Mouse (Mus musculus) midbrain, embryonic 10.5 days (tissue): ENCODE measurements around the gene Mrtfb. TPM values are rescaled to one million over a fixed set of nuclear protein-coding genes. Genes with fewer than 3 reads are reported as not detected.

Experiments used
- DNase-seq: peaks from one replicate; pipeline ENCODE4 v3.0.0-alpha.2; 2017; ENCODE audit warnings: low spot score
- H3K27ac ChIP-seq: fragments of 300-500 bp; sonication (generic); replicated peaks from 2 replicates; pipeline ENCODE4 v1.5.1; 2016; ENCODE audit warnings: mild to moderate bottlenecking
- H3K27me3 ChIP-seq: fragments of 300-500 bp; sonication (generic); 2 replicates; pipeline ENCODE4 v1.6.1; 2016; ENCODE audit warnings: low read depth, mild to moderate bottlenecking; ENCODE audit not compliant: poor library complexity, severe bottlenecking
- H3K36me3 ChIP-seq: fragments of 300-500 bp; sonication (generic); 2 replicates; pipeline ENCODE4 v1.6.1; 2016; ENCODE audit warnings: mild to moderate bottlenecking, moderate library complexity
- H3K4me1 ChIP-seq: fragments of 300-500 bp; sonication (generic); 2 replicates; pipeline ENCODE4 v1.6.1; 2016
- H3K4me3 ChIP-seq: fragments of 300-500 bp; sonication (generic); 2 replicates; pipeline ENCODE4 v1.5.1; 2016; ENCODE audit warnings: mild to moderate bottlenecking, moderate library complexity
- H3K9me3 ChIP-seq: fragments of 300-500 bp; sonication (generic); replicated peaks from 2 replicates; pipeline ENCODE4 v1.6.1; 2016; ENCODE audit warnings: mild to moderate bottlenecking
- WGBS: fragments of 180-500 bp; shearing (Covaris S2); methylation state at CpG from one replicate; pipeline ENCODE4 v1.1.7; 2016; 5-methylcytosine and 5-hydroxymethylcytosine counted together
- polyA plus RNA-seq: library from polyadenylated mRNA; unstranded; fragments of >200 nt; fragmentation: Nextera tagmentation; extraction: Ambion mirVana; gene quantifications from 2 replicates; pipeline ENCODE4 v1.2.1, GENCODE M21; 2016

Mrtfb gene
- polyA plus RNA-seq, result 14.9 and 17.2 TPM in 2 replicates

DNA sequence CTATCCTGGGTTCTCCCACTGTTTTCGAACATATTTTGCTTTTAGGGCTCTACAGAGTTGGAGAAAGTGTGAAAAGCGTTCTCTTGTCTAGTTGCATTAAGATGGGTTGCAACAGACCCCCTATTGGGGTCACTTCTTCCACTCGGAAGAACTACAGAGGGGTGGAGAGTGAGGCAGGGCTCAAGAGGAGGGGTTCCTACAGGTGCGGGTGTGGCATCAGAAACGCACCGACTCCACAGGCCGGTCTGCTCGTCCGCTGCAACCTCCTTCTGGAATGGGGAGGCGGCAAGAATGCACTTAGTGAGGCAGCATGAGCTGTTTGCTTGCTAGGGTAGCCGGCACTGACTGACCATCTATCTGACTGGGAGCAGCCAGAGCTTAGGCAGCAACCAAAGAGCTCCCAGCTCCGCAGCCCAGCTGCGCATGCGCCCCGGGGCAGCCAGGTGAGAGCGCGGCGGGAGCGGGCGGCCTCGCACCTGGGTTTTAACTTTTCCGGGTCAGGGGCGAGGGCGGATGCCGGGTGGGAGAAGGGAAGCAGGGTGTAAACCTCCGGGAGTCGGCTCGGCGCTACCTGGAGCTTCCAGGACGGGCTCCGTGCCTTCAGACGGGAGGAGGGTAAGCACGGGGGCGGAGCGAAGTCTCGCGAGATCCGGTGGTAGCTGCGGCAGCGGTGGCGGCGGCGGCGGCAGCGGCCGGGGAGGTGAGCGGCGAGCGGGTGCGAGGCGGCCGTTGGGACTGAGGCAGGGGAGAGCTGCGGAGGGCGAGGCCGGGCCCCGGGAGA lies at the start of gene Mrtfb:
Gene Mrtfb, plus strand, starts transcription at position 627 of the 781 bp plus-strand sequence.
- H3K9me3 ChIP-seq, result no peaks in the 10 kb centered on the region
- peaks cover 21% of the 10 kb centered on the region for H3K4me1 ChIP-seq
- 2% methylated on average over 51 of the region's 56 CpGs for WGBS
- H3K4me3 ChIP-seq, result peak within 1 kb of the TSS; percentile 94
- peak within 1 kb of the TSS; percentile 94 for H3K27ac ChIP-seq
- no peaks in the 10 kb centered on the region for H3K27me3 ChIP-seq
- no peaks in the 10 kb centered on the region for H3K36me3 ChIP-seq
- DNase-seq, result peak; percentile 93

DNA sequence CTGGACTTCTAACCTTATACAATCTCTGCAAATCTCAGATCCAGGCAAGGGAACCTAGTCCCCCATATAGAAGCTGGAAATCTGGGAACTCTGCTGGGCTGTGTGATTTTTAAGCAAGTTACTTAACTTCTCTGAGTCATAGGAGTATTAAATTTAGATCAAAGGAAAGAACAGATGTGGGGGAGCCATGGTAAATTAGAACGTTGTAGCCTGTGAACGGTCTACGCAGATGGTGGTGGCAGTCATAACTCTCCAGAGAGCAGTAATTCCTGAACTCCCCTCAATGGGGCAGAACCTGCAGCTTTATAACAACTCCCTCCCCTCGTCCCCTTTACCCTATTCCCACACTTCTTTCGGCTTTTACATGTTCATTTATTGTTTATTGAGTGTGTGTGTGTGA lies 48.6 kb upstream of the Mrtfb start:
- Histone ChIP-seq H3K9me3 (no peaks in the 10 kb centered on the region), H3K4me1 (peaks cover 20% of the 10 kb centered on the region), H3K4me3 (no peak overlapping the region), H3K27me3 (no peaks in the 10 kb centered on the region), H3K36me3 (no peaks in the 10 kb centered on the region), H3K27ac (no peak overlapping the region)
- WGBS, result 63% methylated on average over 5 of the region's 5 CpGs
- no peak for DNase-seq

GRCm38 (mm10) chr16:13208087-13208486 lies 48.2 kb upstream of the Mrtfb start:
- Histone ChIP-seq H3K27me3 (no peaks in the 10 kb centered on the region), H3K4me1 (peaks cover 20% of the 10 kb centered on the region), H3K9me3 (no peaks in the 10 kb centered on the region), H3K27ac (no peak overlapping the region), H3K4me3 (no peak overlapping the region), H3K36me3 (no peaks in the 10 kb centered on the region)
- DNase-seq, result no peak
- 39% methylated on average over 3 of the region's 3 CpGs for WGBS

DNA sequence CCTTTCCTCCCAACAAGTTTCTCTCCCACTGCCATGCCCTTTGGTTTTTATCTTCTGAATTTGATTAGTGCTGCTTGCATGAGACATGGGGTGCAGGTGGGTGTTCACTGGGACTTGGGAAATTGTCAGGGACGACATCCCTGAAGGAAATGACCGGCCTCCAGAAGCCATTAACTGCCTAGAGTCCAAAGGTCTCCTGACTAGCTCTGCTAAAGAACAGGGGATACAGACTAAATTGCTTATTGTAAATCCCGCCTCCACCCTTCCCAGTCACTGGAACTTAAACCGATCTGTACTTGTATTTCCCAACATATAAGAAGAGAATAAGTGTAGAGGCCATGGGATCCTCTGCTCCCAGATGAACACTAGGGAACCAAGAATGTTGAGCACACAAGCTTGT lies 43.5 kb upstream of the Mrtfb start:
- Histone ChIP-seq H3K4me3 (no peak overlapping the region), H3K36me3 (no peaks in the 10 kb centered on the region), H3K27ac (no peak overlapping the region), H3K4me1 (0 out of 2 replicates have a peak, but pooled peaks cover 4% of the 10 kb centered on the region), H3K9me3 (no peaks in the 10 kb centered on the region), H3K27me3 (no peaks in the 10 kb centered on the region)
- 94% methylated on average over 4 of the region's 4 CpGs for WGBS
- DNase-seq, result no peak

- Histone ChIP-seq H3K4me3 (no peak overlapping the region), H3K4me1 (no peaks in the 10 kb centered on the region), H3K27ac (no peak overlapping the region), H3K36me3 (no peaks in the 10 kb centered on the region), H3K9me3 (no peaks in the 10 kb centered on the region), H3K27me3 (no peaks in the 10 kb centered on the region)
- DNase-seq, result no peak
- WGBS, result 79% methylated on average over 5 of the region's 5 CpGs
Measured at GRCm38 (mm10) chr16:13216116-13216952, 39.9 kb upstream of the Mrtfb start.

- Histone ChIP-seq H3K36me3 (no peaks in the 10 kb centered on the region), H3K4me3 (no peak overlapping the region), H3K9me3 (no peaks in the 10 kb centered on the region), H3K27ac (no peak overlapping the region), H3K27me3 (no peaks in the 10 kb centered on the region), H3K4me1 (no peaks in the 10 kb centered on the region)
- WGBS, result 93% methylated on average over 8 of the region's 8 CpGs
- DNase-seq, result no peak
Measured at GRCm38 (mm10) chr16:13217951-13218350, 38.3 kb upstream of the Mrtfb start.

GRCm38 (mm10) chr16:13221475-13221874 lies 34.8 kb upstream of the Mrtfb start:
- Histone ChIP-seq H3K4me1 (no peaks in the 10 kb centered on the region), H3K4me3 (no peak overlapping the region), H3K9me3 (no peaks in the 10 kb centered on the region), H3K27ac (no peak overlapping the region), H3K36me3 (no peaks in the 10 kb centered on the region), H3K27me3 (no peaks in the 10 kb centered on the region)
- DNase-seq, result no peak
- WGBS, result 88% methylated on average over 1 of the region's 1 CpGs

GRCm38 (mm10) chr16:13232043-13232442 lies 24.2 kb upstream of the Mrtfb start:
- Histone ChIP-seq H3K36me3 (no peaks in the 10 kb centered on the region), H3K27me3 (no peaks in the 10 kb centered on the region), H3K4me3 (no peak overlapping the region), H3K9me3 (no peaks in the 10 kb centered on the region), H3K27ac (no peak overlapping the region), H3K4me1 (peaks cover 11% of the 10 kb centered on the region)
- no peak for DNase-seq
- WGBS, result 89% methylated on average over 7 of the region's 7 CpGs

GRCm38 (mm10) chr16:13232912-13233802 lies 23.1 kb upstream of the Mrtfb start:
- 58% methylated on average over 14 of the region's 14 CpGs for WGBS
- no peaks in the 10 kb centered on the region for H3K9me3 ChIP-seq
- H3K27ac ChIP-seq, result peak overlapping the region; percentile 38; the same call in 1 of the 2 replicates
- H3K4me1 ChIP-seq, result peaks cover 11% of the 10 kb centered on the region
- no peak overlapping the region for H3K4me3 ChIP-seq
- H3K27me3 ChIP-seq, result no peaks in the 10 kb centered on the region
- no peaks in the 10 kb centered on the region for H3K36me3 ChIP-seq
- peak; percentile 27 for DNase-seq

- no peak overlapping the region for H3K4me3 ChIP-seq
- WGBS, result 80% methylated on average over 4 of the region's 4 CpGs
- no peak overlapping the region for H3K27ac ChIP-seq
- H3K27me3 ChIP-seq, result no peaks in the 10 kb centered on the region
- no peaks in the 10 kb centered on the region for H3K4me1 ChIP-seq
- DNase-seq, result no peak
- H3K9me3 ChIP-seq, result no peaks in the 10 kb centered on the region
- no peaks in the 10 kb centered on the region for H3K36me3 ChIP-seq
Measured at GRCm38 (mm10) chr16:13239039-13239438, 17.2 kb upstream of the Mrtfb start.

- no peaks in the 10 kb centered on the region for H3K9me3 ChIP-seq
- no peak for DNase-seq
- 78% methylated on average over 2 of the region's 2 CpGs for WGBS
- no peaks in the 10 kb centered on the region for H3K27me3 ChIP-seq
- no peak overlapping the region for H3K4me3 ChIP-seq
- no peaks in the 10 kb centered on the region for H3K36me3 ChIP-seq
- no peaks in the 10 kb centered on the region for H3K4me1 ChIP-seq
- H3K27ac ChIP-seq, result no peak overlapping the region
Measured at GRCm38 (mm10) chr16:13239544-13239943, 16.7 kb upstream of the Mrtfb start.

GRCm38 (mm10) chr16:13240326-13240725 lies 16.0 kb upstream of the Mrtfb start:
- no peaks in the 10 kb centered on the region for H3K27me3 ChIP-seq
- WGBS, result 87% methylated on average over 7 of the region's 7 CpGs
- H3K4me1 ChIP-seq, result no peaks in the 10 kb centered on the region
- no peak for DNase-seq
- H3K27ac ChIP-seq, result no peak overlapping the region
- H3K9me3 ChIP-seq, result no peaks in the 10 kb centered on the region
- H3K36me3 ChIP-seq, result no peaks in the 10 kb centered on the region
- H3K4me3 ChIP-seq, result no peak overlapping the region
